Mouse (Mus musculus) hindbrain, embryonic 14.5 days (tissue): ENCODE results near the gene Alpl. TPM values are rescaled to one million over a fixed set of nuclear protein-coding genes. Genes with fewer than 3 reads are reported as not detected.

Source experiments
- ATAC-seq: fragments of 200-750 bp; cut with Nextera tagmentation; 2 replicates; pipeline ENCODE4 v1.8.0; 2017; ENCODE audit warnings: moderate number of reproducible peaks, mild to moderate bottlenecking, moderate TSS enrichment, moderate library complexity; ENCODE audit not compliant: low FRiP score
- DNase-seq: peaks from one replicate; pipeline ENCODE4 v3.0.0-alpha.2; 2015; ENCODE audit warnings: low spot score
- H3K27ac ChIP-seq: fragments of 300-500 bp; sonication (generic); 2 replicates; pipeline ENCODE4 v1.5.1; 2014; ENCODE audit warnings: mild to moderate bottlenecking, moderate library complexity
- H3K27me3 ChIP-seq: fragments of 300-500 bp; sonication (generic); 2 replicates; pipeline ENCODE4 v1.6.1; 2014; ENCODE audit warnings: mild to moderate bottlenecking, low read length, mixed read lengths; ENCODE audit not compliant: control insufficient read depth, insufficient read depth
- H3K36me3 ChIP-seq: fragments of 300-500 bp; sonication (generic); replicated peaks from 2 replicates; pipeline ENCODE4 v1.6.1; 2014; ENCODE audit not compliant: control insufficient read depth, insufficient read depth
- H3K4me1 ChIP-seq: fragments of 300-500 bp; sonication (generic); replicated peaks from 2 replicates; pipeline ENCODE4 v1.6.1; 2014; ENCODE audit warnings: antibody characterized with exemption, low read length, mixed read lengths; ENCODE audit not compliant: control insufficient read depth, insufficient read depth
- H3K4me2 ChIP-seq: fragments of 300-500 bp; sonication (generic); replicated peaks from 2 replicates; pipeline ENCODE4 v1.6.1; 2014; ENCODE audit warnings: mild to moderate bottlenecking, moderate library complexity
- H3K4me3 ChIP-seq: fragments of 300-500 bp; sonication (generic); replicated peaks from 2 replicates; pipeline ENCODE4 v1.5.1; 2014; ENCODE audit warnings: mild to moderate bottlenecking, low read length
- H3K9ac ChIP-seq: fragments of 300-500 bp; sonication (generic); 2 replicates; pipeline ENCODE4 v1.6.1; 2014
- H3K9me3 ChIP-seq: fragments of 300-500 bp; sonication (generic); 2 replicates; pipeline ENCODE4 v1.6.1; 2016; ENCODE audit warnings: low read length; ENCODE audit not compliant: control insufficient read depth
- WGBS: fragments of 180-500 bp; shearing (Covaris S2); extraction: QIAGEN DNeasy Blood & Tissue Kit; methylation state at CpG from one replicate; pipeline ENCODE4 v1.1.7; 2014; 5-methylcytosine and 5-hydroxymethylcytosine counted together
- polyA plus RNA-seq: library from polyadenylated mRNA; unstranded; fragments of >200 nt; fragmentation: Nextera tagmentation; extraction: Ambion mirVana; gene quantifications from 2 replicates; pipeline ENCODE4 v1.2.1, GENCODE M21; 2014

Gene Alpl
- polyA plus RNA-seq, 1 experiment from 2014 or later, result 8.3 TPM

DNA sequence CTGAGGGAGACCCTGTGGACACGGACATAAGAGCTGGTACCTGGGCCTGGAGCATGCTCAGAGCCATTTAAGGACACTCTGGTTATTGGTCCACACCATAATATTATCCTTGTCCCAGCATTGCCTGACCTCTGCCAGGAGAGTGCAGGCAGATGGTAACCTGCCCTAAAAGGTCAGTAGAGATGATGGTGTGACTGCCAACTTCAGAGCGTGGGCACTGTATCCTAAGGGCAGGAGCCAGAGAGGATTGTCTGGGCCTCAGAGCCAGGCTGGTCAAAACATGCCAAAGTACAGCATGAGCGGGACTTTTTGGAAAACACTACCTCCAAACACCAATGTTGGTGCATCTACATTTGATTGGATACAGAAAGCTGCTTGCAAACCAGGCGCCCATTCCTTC is 13.8 kb upstream of the Alpl start:
- no peak for DNase-seq
- Histone ChIP-seq H3K9me3 (no peaks in the 10 kb centered on the region), H3K4me1 (no peaks in the 10 kb centered on the region), H3K4me3 (no peak overlapping the region), H3K9ac (no peak overlapping the region), H3K36me3 (no peaks in the 10 kb centered on the region), H3K4me2 (no peak overlapping the region), H3K27ac (no peak overlapping the region), H3K27me3 (no peaks in the 10 kb centered on the region)
- no peak for ATAC-seq
- 83% methylated on average over 4 of the region's 4 CpGs for WGBS

DNA sequence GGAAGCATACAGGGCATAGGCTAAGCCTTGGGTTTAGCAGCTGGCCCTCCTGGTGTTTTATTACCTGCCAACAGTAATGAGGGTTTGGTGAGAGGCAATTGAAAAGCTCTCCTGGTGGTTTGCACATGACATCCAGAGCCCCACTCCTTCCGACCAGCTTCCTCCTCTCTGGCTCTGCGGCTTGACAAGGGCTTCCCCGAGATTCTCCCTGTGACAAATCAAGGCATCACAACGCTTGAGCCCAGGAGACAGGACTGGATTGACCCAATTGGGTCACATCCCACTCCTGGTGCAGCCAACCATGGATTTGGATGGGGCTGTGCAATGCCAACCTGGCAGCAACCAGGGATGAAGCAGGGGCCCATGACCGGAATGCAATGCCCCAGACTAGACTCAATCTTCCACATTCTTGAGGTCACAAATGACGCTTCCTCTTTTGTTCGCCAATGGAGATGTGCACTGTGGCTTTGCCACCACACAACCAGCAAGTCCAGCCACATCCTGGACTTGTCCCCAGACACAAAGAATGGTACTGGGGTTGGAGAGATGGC is 11.2 kb upstream of the Alpl start:
- H3K9ac ChIP-seq, result no peak overlapping the region
- DNase-seq (no peak), ATAC-seq (no peak)
- no peaks in the 10 kb centered on the region for H3K9me3 ChIP-seq
- H3K36me3 ChIP-seq, result no peaks in the 10 kb centered on the region
- H3K4me1 ChIP-seq, result no peaks in the 10 kb centered on the region
- H3K4me2 ChIP-seq, result no peak overlapping the region
- no peaks in the 10 kb centered on the region for H3K27me3 ChIP-seq
- WGBS, result 83% methylated on average over 7 of the region's 7 CpGs
- no peak overlapping the region for H3K27ac ChIP-seq
- no peak overlapping the region for H3K4me3 ChIP-seq

DNA sequence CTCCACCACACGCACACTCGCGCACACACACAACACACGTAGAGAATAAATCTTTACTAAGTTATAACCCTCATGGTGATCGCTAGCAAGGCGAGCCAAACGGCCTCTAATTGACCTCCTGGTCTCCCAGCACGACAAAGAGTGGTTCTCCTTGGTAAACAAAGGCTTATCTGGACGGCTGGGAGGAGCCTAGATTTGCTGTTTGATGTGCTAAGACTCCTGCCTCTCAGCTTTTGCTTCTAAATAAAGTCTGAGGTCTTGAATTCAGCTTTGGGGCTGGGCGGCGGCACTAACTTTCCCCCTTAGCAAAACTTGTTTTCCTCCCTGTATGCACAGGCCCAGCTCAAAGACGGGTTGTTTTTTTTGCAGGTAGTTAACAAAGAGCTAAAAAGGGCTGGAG is 5.0 kb upstream of the Alpl start:
- no peak overlapping the region for H3K4me3 ChIP-seq
- H3K27me3 ChIP-seq, result 0 out of 2 replicates have a peak, but pooled peaks cover 5% of the 10 kb centered on the region
- H3K4me2 ChIP-seq, result no peak overlapping the region
- no peaks in the 10 kb centered on the region for H3K36me3 ChIP-seq
- H3K9ac ChIP-seq, result no peak overlapping the region
- no peaks in the 10 kb centered on the region for H3K9me3 ChIP-seq
- DNase-seq (no peak), ATAC-seq (no peak)
- H3K27ac ChIP-seq, result no peak overlapping the region
- peaks cover 8% of the 10 kb centered on the region; the same call in 1 of the 2 replicates for H3K4me1 ChIP-seq
- WGBS, result 30% methylated on average over 12 of the region's 12 CpGs

DNA sequence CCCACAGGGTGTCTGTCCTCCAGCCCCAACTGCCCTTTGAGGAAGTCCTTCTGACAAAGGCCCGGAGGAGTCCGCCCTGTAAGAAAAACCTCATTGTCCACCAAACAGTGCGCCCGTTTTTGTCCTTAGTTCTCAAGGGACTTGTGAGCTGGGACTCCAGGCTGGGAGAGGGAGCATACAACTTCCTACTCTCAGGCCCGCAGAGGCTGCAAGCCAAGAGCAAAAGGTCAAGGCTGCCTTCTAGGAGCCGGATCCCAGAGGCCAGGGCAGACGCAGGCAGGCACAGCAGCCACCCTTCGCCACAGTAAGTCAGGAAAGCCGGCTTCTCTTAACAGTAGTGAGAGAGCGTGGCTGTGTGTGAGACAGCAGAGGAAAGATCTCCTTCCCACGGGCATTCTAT is 4.1 kb upstream of the Alpl start:
- Histone ChIP-seq H3K4me1 (peaks cover 15% of the 10 kb centered on the region; the same call in 1 of the 2 replicates), H3K36me3 (no peaks in the 10 kb centered on the region), H3K27ac (no peak overlapping the region), H3K4me3 (no peak overlapping the region), H3K4me2 (no peak overlapping the region), H3K9me3 (no peaks in the 10 kb centered on the region), H3K9ac (no peak overlapping the region), H3K27me3 (0 out of 2 replicates have a peak, but pooled peaks cover 5% of the 10 kb centered on the region)
- ATAC-seq (no peak), DNase-seq (no peak)
- WGBS, result 18% methylated on average over 11 of the region's 11 CpGs

DNA sequence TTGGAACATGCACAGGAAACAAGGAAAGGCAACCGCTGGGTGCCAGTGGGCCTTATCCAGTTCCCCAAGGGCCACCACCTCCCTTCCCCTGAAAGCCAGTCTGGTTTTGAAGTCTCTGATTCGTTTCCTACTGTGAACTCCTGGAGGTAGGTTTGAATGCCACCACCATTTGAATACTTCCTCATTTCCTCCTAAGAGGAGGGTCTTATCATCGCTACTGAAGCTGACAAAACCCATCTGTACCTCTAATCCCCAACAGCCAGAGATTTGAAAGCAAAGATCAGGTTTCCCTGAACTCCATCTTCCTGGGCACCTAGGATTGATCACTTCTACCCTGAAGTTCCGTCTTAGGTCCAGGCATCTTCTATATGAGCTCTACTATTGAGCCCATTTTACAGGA is 854 bp upstream of the Alpl start:
- no peaks in the 10 kb centered on the region for H3K9me3 ChIP-seq
- H3K4me3 ChIP-seq, result no peak overlapping the region
- ATAC-seq (no peak), DNase-seq (no peak)
- H3K9ac ChIP-seq, result no peak overlapping the region
- 80% methylated on average over 4 of the region's 4 CpGs for WGBS
- H3K27ac ChIP-seq, result no peak overlapping the region
- no peak overlapping the region for H3K4me2 ChIP-seq
- 0 out of 2 replicates have a peak, but pooled peaks cover 9% of the 10 kb centered on the region for H3K27me3 ChIP-seq
- H3K4me1 ChIP-seq, result peaks cover 15% of the 10 kb centered on the region; the same call in 1 of the 2 replicates
- H3K36me3 ChIP-seq, result no peaks in the 10 kb centered on the region

DNA sequence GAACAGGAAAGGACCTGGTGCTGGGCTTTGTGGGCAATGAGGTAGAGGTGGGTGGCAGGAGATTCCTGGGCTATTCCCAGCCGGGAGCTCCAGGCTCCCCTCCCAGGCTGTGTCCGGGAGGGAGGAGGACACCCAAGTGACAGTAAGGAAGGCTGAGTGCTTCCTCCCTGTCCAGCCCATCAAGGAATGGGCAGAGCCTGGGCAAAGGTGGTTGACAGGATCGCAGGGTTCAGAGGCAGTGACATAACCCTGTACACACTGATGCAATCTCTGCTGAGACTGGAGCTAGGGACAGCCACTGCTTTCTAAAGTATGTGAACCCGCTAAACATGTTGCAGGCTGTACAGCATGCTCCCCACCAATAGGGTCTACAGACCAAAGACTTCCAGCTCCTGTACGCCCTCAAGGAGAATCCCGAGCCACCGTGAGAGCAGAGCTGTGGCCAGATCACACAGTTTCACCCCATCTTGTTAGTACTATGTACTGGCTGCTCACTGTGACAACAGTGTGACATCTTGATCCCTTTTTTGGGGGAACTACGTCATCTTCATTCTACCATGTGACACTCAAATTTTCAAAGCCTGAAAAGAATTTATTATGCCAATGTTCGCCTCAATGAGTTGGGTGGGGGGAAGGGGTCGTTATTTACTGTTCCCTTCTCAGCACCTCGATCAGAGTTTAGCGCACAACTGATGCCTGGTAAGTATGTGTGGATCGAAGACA is 1.8 kb downstream of the Alpl start:
- 81% methylated on average over 13 of the region's 13 CpGs for WGBS
- no peak for DNase-seq
- Histone ChIP-seq H3K36me3 (no peaks in the 10 kb centered on the region), H3K9me3 (no peaks in the 10 kb centered on the region), H3K4me3 (no peak overlapping the region), H3K4me2 (no peak overlapping the region), H3K9ac (no peak overlapping the region), H3K4me1 (peaks cover 14% of the 10 kb centered on the region; the same call in 1 of the 2 replicates), H3K27me3 (0 out of 2 replicates have a peak, but pooled peaks cover 9% of the 10 kb centered on the region), H3K27ac (no peak overlapping the region)
- no peak for ATAC-seq

DNA sequence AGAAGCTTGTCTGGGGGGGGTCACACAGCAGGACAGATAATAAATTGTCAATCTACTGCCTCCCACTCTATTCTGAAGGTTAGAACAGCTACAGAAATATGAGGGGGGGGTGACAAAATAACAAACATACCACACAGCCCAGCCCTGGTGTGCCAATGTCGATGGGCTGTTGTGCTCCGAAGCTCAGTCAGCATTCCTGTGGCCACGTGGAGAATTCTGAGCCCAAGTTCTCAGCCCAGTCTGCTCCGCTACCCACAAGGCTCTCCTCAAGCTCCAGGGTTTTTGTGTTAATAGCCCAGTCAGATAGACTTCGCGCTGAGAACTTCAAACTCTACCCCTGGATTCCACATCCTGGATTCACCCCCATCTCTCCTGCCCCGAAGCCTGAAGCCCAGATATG is 2.6 kb downstream of the Alpl start:
- H3K27ac ChIP-seq, result no peak overlapping the region
- DNase-seq (no peak), ATAC-seq (no peak)
- WGBS, result 80% methylated on average over 7 of the region's 7 CpGs
- H3K4me1 ChIP-seq, result peaks cover 14% of the 10 kb centered on the region; the same call in 1 of the 2 replicates
- no peak overlapping the region for H3K4me3 ChIP-seq
- no peaks in the 10 kb centered on the region for H3K36me3 ChIP-seq
- H3K27me3 ChIP-seq, result 0 out of 2 replicates have a peak, but pooled peaks cover 9% of the 10 kb centered on the region
- no peak overlapping the region for H3K4me2 ChIP-seq
- H3K9me3 ChIP-seq, result no peaks in the 10 kb centered on the region
- no peak overlapping the region for H3K9ac ChIP-seq

DNA sequence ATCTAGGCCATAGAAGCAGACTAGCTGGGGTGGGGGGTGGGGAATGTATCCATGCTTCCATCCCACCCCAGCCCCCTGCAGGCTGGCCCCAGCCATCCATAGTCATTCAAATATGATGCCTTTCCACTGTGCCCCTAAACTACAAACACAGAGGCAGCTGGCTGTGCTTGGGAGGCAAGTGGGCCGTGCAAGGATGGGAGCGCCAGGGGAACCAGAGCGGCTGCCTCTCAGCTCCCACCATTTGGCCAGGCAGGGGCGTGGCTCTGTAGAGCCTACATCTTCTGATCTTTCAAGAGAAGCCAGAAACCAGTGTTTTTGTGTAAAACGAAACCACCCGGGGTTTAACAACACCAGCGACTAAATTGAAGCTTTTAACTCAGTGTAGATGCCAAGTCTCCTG is 4.7 kb downstream of the Alpl start:
- H3K4me3 ChIP-seq, result no peak overlapping the region
- WGBS, result 11% methylated on average over 7 of the region's 7 CpGs
- peaks cover 14% of the 10 kb centered on the region; the same call in 1 of the 2 replicates for H3K4me1 ChIP-seq
- no peak overlapping the region for H3K27ac ChIP-seq
- no peak overlapping the region for H3K9ac ChIP-seq
- no peaks in the 10 kb centered on the region for H3K9me3 ChIP-seq
- no peaks in the 10 kb centered on the region for H3K36me3 ChIP-seq
- 0 out of 2 replicates have a peak, but pooled peaks cover 4% of the 10 kb centered on the region for H3K27me3 ChIP-seq
- ATAC-seq (no peak), DNase-seq (no peak)
- no peak overlapping the region for H3K4me2 ChIP-seq

DNA sequence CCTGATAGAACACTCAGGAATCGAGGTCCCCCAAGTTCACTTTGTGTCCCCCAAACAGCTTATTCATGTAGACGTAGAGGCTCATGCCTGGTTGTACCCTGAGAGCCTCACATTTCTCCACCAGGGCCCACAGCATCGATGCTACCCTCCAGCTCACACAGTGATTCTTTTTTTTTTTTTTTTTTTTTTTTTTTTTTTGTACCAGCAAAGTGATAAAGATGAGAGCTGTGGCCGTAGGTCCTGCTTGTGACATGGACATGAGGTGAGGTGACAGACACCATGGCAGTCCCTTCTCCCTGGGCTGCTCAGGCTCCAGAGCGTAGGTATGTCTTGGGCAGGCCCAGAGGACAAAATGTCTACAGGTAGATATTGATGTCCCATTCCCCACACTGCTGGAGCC is 5.2 kb downstream of the Alpl start:
- no peak overlapping the region for H3K4me3 ChIP-seq
- 0 out of 2 replicates have a peak, but pooled peaks cover 4% of the 10 kb centered on the region for H3K27me3 ChIP-seq
- no peak for ATAC-seq
- H3K4me2 ChIP-seq, result no peak overlapping the region
- H3K9me3 ChIP-seq, result no peaks in the 10 kb centered on the region
- H3K9ac ChIP-seq, result no peak overlapping the region
- peaks cover 10% of the 10 kb centered on the region; the same call in 1 of the 2 replicates for H3K4me1 ChIP-seq
- DNase-seq, result no peak
- no peak overlapping the region for H3K27ac ChIP-seq
- WGBS, result 80% methylated on average over 5 of the region's 5 CpGs
- no peaks in the 10 kb centered on the region for H3K36me3 ChIP-seq
